Mouse (Mus musculus) thymus, postnatal 0 days (tissue): ENCODE results near the gene Fancm. TPM values are rescaled to one million over a fixed set of nuclear protein-coding genes. Genes with fewer than 3 reads are reported as not detected.
"Not testable (repeated sequence)": the region's sequence is repeated elsewhere in the genome, so short reads cannot be mapped to it uniquely, and the experiment has no call there.

ENCODE experiments used
- DNase-seq: peaks from one replicate; pipeline ENCODE4 v3.0.0-alpha.2; 2015; ENCODE audit warnings: low spot score
- polyA plus RNA-seq: library from polyadenylated mRNA; unstranded; fragments of >200 nt; fragmentation: Nextera tagmentation; extraction: Ambion mirVana; gene quantifications from 2 replicates; pipeline ENCODE4 v1.2.1, GENCODE M21; 2015

Fancm gene
- 8.0 and 9.1 TPM in 2 replicates for polyA plus RNA-seq

DNA sequence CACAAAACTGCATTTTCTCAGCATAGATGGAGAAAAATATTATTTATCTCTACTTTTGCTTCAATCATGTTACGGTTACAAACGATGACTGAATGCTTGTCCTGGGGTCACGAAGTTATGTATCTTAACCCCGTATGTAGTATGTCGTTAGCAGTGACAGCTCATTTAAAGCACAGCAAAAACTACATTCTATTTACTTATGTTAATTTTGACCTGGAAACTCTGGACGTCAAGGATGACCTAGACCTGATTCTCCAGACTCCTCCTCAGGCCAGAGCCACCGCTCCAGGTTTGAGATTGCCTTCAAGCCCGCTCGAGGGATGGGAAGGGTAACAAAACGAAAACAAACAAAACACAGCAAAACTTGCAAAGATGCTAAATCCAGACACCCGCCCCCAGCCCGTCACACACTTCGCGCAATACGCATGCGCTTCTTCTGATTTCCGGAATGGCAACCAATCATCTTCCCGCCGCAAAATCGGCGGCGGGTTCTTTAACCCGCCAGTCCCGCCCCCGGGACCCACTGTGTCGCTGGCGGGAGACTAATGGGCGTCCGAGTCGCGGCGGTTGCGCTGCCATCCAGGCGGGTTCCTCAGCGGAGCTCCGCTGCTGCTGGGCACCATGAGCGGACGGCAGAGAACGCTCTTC is at the start of gene Fancm:
Gene Fancm, plus strand, starts transcription at position 519 of the 648 bp plus-strand sequence.
- DNase-seq: peak; percentile 96

DNA sequence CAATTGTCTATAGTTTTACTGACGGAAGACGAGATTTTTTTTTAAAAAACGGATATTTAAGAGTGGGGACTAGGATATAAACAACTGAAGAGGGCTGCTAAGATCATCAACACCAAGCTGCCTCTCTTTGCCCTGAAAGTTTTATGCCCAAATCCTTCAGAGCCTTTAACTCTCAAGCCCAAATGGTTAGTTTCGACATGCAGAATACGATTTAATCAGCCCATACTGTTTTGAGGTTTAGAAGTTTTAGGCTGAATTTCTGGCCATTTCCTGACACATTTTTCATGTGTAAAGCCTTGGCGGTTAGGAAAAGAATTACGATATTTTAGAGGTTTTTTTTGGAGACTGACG is 39.6 kb upstream of the Fancm start:
- DNase-seq: no peak

DNA sequence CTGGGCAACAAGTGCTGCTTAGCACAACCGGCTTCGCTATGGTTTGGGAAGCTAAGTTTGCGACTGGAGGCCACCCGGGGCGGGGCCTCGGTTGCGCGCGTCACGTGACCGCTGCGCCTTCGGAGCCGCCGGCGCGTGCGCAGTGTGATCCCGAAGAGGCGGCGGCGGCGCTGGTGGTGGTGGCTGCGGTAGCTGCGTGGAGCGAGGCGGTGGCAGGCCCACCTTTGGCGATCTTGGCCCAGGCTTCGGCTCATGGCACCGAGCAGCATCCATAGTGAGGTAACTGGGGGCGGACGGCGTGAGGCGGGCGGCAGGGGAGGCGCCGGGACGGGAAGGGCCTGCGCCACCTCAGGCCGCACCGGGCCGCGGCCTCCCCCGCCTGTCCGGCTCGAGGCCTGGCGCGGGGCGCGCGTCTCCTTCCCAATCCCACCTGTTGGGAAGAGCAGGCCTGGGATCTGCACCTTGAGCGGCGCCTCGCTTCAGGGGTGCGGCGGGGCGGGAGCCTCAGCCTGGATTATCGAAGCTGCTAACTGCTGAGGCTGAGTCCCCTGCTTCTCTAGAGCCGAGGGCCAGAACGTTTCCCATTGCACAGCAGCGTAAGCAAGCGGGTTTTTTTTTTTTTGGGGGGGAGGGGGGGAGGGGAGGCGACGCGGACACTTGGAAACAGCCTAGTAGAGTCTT is 39.1 kb upstream of the Fancm start, which contains the start of gene Prpf39:
Gene Prpf39, plus strand, starts transcription at position 144 of the 681 bp plus-strand sequence.
- peak; percentile 94 for DNase-seq

DNA sequence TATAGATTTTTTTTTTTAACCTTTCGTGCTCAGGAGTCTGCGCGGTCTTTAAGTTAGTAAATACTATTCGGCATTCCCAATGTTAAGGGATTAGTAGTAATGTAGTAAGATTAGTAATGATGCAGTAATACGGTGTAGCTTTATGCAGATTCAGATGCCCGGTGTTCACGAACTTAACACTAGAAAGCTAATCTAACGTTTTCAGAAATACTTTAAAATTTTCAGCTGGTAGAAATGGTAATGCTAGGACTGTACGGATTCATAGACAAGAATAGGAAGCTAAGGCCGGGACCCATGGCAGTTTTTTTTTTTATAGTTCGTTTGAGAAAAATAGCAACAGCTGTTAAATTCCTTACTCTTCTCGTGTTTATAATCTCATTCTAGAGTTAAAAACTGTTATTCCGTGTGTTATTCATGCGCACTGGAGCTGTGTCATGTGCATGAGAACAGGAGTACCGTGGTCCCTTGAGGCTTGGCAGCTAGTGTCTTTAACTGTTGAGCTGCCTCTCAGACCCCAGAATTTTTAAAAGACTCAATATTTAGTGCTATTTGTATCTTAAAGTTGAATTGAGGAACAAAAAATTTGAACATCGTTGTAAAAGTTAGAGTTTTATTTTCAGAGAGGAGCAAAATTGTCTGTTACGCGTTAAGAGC is 38.4 kb upstream of the Fancm start:
- peak; percentile 8 for DNase-seq

DNA sequence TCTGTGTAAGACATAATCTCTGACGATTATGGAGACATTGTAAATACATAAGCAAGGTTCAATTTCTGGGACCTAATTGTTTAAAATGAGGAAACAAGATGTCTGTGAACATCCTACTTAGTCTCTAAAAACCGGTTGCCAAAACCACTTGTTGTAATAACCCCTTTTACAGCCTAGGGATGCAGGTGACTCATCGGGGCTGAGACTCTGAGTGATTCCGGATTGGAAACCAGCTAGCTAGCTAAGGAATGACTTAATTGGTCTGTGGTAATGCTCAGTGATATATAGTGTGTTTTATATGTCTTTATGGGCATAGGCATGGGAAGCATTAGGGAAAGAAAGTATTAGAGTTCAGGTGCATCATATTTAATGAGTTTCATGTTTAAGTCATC is 37.9 kb upstream of the Fancm start:
- DNase-seq: no peak

DNA sequence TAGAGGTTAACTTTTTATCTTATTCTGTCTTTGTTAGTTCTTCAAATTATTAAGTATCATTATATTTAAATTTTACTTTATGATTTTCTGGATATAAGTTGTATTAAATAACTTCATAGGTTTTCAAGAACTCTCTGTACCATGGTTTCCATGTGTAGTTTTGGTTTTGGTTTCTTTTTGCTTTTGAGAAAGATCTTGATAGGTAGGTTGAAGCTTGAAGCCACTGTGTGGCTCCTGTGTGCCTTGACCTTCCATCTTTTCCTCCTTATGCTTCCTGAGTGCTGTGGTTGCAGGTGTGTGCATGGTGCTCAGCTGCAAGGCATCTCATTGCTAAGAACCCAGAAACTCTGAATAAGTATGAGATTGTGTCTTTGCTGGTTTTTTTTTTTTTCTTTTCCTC is 26.6 kb upstream of the Fancm start:
- DNase-seq: no peak

DNA sequence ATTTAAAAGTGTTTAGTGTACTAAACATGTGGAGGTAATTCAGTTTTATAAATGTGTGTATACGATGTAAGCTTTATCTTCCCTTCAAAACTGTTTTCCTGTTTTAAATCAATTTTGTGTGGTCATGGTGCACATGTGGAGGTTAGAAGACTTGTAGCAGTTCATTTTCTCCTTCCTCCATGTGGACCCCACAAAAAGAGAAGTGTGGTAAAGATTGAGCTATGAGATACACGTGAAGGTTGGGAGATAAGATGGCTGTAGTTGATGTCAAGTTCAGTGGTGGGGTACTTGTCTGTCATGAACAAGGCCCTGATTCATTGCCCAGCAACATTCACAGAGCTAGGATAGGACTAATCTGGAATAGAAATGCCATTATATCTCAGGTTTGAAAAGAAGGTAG is 17.2 kb upstream of the Fancm start:
- no peak for DNase-seq

DNA sequence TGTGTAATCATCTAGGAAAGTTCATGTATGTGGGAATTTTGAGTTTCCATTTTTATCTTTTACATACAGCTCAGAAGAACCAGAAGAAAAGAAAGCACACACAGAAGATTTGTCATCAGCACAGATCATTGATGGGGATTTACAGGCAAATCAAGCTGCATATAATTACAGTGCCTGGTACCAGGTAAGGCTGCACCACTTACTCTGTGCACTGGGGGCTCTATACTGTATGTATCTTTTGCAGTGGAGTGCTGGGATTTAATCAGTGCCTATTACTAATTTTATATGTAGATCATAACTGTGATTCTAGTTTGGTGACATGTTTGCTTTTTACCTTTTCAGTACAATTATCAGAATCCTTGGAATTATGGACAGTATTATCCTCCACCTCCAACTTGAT is 14.3 kb upstream of the Fancm start:
- no peak for DNase-seq

DNA sequence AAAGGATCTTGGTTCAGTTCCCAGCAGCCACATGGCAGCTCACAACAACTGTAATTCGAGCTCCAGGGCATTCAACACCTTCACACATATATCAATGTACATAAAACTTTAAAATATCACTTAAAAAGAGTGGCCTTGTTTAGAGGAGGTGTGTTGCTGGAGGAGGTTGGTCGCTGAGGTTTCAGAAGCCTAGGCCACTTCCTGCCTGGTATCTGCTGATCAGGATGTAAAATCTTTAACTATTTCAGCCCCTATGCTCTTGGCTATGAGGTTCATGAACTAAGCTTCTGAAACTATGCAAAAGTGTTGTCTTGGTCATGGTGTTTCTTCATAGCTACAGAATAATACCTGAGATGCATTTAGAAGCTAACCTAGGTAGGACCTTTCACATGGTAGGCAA is 10.2 kb upstream of the Fancm start:
- DNase-seq: peak; percentile 62

DNA sequence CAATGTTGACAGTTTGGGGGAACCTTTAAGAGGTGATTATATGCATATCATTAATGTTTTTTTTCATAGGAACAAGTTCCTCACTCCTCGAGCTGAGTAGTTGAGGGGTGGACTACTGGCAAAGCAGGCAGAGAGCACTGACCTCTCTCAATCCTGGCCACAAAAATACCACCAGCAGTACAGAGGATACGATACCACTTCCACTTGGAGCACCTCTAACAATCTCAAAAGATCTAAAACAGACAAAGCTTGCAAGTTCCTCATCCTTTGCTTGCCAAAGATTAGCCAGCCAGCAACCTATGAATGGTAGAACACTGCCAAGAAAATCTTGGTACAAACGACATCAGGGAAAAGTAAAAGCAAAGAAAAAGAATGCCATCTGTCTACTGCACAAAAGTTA is 9.2 kb upstream of the Fancm start:
- DNase-seq: no peak

DNA sequence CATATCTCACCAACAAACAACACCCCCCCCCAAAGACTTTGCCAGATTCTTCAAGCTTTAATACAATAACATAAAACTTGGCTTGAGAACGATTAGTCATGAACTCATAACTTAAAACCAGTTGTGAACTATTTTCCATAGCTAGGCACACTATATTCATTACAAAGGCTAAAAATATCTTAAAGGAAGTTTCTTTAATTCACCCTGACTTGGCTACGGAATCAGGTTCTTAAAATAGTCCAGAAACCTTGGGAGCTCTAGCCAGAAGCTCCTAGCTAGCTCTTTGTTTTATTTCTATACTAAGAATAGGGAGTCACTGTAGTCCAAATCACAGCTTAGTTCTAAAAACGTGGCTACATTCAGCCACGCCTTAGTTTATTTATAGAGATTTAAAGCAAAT is 7.0 kb upstream of the Fancm start:
- DNase-seq: no peak

DNA sequence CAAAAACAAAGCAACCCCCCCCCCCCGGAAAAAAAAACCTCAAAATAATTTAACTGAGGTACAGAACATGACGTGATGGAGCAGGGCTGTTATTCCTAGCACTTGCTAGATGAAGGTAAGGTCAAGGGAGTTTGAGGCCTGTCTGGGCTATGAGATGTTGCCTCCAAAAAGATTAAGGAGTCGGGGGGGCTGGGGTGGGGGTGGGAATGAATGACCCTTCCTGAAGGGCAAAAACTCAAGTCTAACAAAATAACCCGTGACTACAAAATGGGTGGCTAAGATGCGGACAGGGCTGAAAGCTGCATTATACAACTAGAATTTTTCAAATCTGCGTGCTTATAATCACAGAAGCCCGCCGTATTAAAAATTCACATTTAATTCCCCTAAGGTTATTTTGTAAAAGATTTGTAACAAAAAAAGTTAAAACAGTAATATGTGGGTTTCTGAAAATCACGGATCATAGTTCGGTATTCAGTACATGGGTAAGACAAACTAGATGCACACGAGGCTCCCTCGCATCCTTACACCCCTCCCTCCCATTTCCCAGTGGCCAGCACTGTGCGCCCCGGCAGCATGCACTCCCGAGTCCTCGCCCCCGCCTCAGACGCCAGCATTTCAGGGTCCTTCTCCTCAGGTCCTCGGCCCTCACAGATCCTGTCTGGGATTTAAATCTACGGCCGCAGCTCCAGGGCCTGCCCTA is 2.3 kb upstream of the Fancm start:
- no peak for DNase-seq

DNA sequence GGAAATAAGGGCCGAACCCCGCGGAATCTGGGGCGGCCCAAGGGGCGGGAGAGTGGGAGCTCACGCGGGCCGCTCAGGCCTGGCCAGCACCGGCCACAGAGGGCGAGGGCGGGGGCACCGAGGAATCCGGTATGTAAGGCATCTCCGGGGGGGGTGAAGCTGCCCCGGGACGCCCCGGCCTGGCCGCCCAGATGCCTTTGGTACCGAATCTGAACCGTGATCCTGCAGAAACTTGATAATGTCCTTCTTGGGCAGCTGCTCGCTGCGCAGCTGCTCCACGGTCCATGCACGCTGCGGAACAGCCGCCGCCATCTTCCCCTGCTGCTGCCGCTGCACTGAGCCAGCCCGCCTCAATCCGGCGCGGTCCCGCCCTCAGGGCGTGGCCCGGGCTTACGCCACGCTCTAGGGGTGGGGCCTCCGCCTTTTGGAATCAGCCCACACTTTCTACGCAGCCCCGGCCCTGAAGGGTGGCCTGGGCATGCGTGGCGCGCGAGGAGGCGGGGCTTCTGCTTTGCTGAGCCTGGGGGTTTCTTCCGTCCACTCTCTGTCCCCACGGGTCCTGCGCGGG is 1.7 kb upstream of the Fancm start, which contains the start of gene Fkbp3:
Gene Fkbp3, minus strand, starts transcription at position 397 of the 568 bp plus-strand sequence.
- peak; percentile 97 for DNase-seq

DNA sequence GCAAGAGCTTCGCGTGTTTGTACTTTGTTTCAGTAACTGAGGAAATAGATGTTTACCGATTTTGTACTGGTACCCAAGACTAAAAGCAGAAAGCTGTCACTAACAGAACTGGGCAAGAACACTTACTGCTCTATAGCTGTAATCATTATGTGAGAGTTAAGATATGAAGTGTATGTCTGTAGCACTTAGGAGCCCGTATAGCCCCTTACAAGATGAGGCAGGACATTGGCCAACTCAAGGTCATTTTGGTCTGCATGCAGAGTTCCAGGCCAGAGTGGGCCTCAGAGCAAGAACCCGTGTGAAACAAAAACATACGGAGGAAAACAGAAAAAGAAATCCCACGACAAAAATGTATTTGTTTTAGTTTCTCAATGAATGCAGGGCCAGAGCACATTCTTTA is 752 bp upstream of the Fancm start:
- DNase-seq: no peak

DNA sequence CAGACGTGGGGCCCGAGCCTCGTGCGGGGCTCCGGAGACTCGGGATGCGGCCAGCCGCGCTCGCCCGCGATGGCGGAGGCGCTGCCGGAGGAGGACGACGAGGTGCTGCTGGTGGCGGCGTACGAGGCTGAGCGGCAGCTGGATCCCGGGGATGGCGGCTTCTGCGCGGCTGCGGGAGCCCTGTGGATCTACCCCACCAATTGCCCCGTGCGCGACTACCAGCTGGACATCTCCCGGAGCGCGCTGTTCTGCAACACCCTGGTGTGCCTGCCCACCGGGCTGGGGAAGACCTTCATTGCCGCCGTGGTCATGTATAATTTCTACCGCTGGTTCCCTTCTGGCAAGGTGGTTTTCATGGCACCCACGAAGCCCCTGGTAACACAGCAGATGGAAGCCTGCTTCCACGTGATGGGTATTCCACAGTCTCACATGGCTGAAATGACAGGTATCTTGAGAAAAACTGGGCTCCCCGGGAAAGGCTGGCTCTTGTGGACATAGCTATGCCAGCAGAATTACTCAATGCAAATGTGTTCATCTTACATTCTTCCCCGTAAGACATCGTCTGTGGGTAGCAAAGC is 419 bp downstream of the Fancm start:
- no peak for DNase-seq

DNA sequence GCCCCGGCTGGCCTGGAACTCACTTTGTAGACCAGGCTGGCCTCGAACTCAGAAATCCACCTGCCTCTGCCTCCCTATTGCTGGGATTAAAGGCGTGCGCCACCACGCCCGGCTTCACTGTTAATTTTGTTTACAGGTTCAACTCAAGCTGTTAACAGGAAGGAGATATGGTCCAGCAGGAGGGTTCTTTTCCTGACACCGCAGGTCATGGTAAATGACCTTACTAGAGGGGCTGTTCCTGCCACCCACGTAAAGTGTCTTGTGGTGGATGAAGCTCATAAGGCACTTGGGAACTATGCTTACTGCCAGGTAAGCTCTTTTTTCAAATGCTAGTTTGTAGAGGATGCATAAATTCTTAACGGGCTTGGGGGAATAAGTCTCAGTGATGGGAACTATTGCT is 1.5 kb downstream of the Fancm start:
- DNase-seq: no peak

DNA sequence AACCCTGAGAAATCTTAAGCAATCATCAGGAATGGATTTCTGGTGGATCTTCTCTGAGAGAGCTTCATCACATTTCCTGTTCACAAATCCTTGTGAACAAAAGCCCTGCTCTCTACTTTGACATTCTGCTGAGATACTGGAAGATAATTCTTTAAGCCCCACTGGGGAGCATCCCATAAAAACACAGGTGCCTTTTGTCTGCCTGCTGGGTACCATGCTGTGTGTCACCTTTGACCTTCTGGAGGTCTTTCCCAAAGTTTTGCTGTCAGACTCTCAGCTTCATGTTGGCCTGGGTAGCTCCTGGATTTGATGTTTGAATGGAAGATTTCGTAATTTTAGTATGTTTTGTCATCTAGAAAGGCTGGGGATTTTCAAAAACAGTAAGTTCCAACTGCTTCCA is 33.3 kb downstream of the Fancm start:
- DNase-seq: no peak

DNA sequence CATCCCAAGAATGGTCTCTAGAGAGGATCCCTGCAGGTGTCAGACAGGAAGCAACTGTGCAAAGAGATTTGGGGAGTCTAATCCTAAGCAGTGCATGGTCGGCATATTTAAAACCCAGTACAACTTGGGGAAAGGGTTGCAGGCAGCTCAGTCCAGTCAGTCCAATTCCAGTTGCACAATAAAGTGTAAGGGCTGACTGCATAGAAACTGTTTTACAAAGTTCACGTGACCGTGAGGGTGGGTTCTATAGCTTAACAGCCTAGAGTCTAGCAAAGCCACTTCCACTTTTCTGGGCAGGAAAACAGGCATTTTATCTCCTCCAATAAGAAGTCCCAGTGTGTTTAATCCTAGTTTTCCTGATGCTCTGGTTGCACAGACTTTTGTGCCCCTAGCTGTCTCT is 36.1 kb downstream of the Fancm start:
- DNase-seq: no peak

DNA sequence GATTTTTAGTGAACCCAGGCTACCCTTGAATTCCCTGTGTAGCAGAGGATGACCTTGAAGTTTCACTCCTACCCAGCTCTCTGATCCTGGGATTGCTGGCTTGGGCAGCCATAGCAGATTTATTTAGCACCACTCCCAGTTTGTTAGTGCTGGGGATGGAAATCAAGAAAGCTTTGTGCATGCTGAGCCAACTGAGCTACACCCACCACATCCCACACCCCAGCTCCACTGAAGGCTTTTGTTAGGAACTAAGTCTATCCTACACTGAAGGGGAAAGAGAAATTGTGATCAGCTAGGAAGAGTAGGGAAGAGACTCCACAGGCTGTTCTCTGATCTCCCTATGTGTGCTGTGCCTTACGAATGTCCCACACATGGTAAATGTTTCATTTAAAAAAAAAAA is 37.4 kb downstream of the Fancm start:
- DNase-seq: no peak

DNA sequence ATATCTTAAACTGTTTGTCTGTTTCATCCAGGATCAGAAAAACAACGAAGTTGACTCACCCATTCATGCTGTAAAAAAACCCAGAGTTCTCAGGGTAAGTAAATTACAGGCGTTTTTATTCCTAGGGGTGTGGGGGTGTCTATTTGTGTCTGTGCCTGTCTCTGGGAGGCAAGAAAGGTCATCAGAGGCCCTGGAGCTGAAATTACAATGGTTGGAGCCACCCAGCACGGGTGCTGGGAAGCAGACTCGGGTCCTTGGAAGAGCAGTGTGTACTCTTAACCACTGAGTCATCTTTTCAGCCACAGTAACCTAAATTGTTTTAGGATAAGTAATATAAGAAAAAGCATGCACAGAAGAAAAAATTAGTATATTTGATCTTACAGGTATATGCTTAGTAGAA is 38.5 kb downstream of the Fancm start:
- DNase-seq: no peak

DNA sequence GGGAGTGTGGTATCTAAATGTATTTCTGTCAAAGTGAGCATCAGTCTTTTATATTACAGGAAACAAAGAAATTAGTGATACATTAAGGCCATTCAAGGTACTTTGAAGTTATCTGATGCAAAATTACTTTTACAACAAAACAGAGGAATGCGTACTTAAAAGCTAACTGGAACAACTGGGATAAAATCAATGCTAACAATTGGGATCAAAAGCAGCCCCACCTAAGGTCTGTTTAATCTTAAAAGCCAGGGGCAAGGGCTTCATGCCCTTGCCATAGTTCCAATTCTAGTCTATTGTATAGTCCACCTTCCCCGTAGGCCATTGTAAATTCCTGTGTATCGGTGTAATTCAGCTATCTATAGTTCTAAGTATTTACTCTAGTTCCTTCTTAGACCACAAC is 39.6 kb downstream of the Fancm start:
- not testable (repeated sequence) for DNase-seq
